Mouse (Mus musculus) brain, embryonic 14.5 days (tissue): Measurements from ENCODE around the gene Il2ra.

Experiments used
- CTCF ChIP-seq: fragments of 200-500 bp; IDR thresholded peaks from 2 replicates; pipeline ENCODE4 v1.5.1; 2012; ENCODE audit warnings: inconsistent platforms, mild to moderate bottlenecking, moderate library complexity, borderline replicate concordance; ENCODE audit not compliant: insufficient read depth, insufficient read length; ENCODE audit errors: extremely low read depth
- POLR2A ChIP-seq: fragments of 200-500 bp; IDR thresholded peaks from 2 replicates; pipeline ENCODE4 v1.6.1; 2012; ENCODE audit warnings: mild to moderate bottlenecking, inconsistent platforms, borderline replicate concordance; ENCODE audit not compliant: poor library complexity, insufficient read depth, insufficient read length, severe bottlenecking; ENCODE audit errors: extremely low read depth

GRCm38 (mm10) chr2:11664367-11664766 is 21.8 kb downstream of the Il2ra start:
- TF ChIP-seq CTCF (no peak), POLR2A (no peak)
